Mouse (Mus musculus) hindbrain, embryonic 16.5 days (tissue): Measurements from ENCODE around the gene Gpatch3. TPM values are rescaled to one million over a fixed set of nuclear protein-coding genes. Genes with fewer than 3 reads are reported as not detected.
A peak's percentile ranks its signal among the peaks of the same experiment; 100 is the strongest.

Source experiments
- ATAC-seq: fragments of 200-750 bp; cut with Nextera tagmentation; 2 replicates; pipeline ENCODE4 v1.8.0; 2017; ENCODE audit warnings: moderate TSS enrichment, moderate library complexity
- H3K27ac ChIP-seq: fragments of 300-500 bp; sonication (generic); 2 replicates; pipeline ENCODE4 v1.5.1; 2014; ENCODE audit warnings: low read depth, mild to moderate bottlenecking, control low read depth, low read length, moderate library complexity
- H3K27me3 ChIP-seq: fragments of 300-500 bp; sonication (generic); replicated peaks from 2 replicates; pipeline ENCODE4 v1.6.1; 2014; ENCODE audit warnings: low read length; ENCODE audit not compliant: control insufficient read depth, insufficient read depth
- H3K36me3 ChIP-seq: fragments of 300-500 bp; sonication (generic); 2 replicates; pipeline ENCODE4 v1.6.1; 2014; ENCODE audit warnings: mild to moderate bottlenecking, low read length, moderate library complexity, mixed read lengths; ENCODE audit not compliant: control insufficient read depth, insufficient read depth
- H3K4me1 ChIP-seq: fragments of 300-500 bp; sonication (generic); 2 replicates; pipeline ENCODE4 v1.6.1; 2014; ENCODE audit warnings: low read depth, low read length; ENCODE audit not compliant: control insufficient read depth, insufficient read depth
- H3K4me2 ChIP-seq: fragments of 300-500 bp; sonication (generic); 2 replicates; pipeline ENCODE4 v1.6.1; 2014; ENCODE audit warnings: mild to moderate bottlenecking, low read length, control low read depth, moderate library complexity
- H3K4me3 ChIP-seq: fragments of 300-500 bp; sonication (generic); 2 replicates; pipeline ENCODE4 v1.5.1; 2014; ENCODE audit warnings: mild to moderate bottlenecking, low read length, control low read depth, moderate library complexity
- H3K9ac ChIP-seq: fragments of 300-500 bp; sonication (generic); 2 replicates; pipeline ENCODE4 v1.6.1; 2014; ENCODE audit warnings: low read depth, mild to moderate bottlenecking, control low read depth, low read length, moderate library complexity
- H3K9me3 ChIP-seq: fragments of 300-500 bp; sonication (generic); 2 replicates; pipeline ENCODE4 v1.6.1; 2014; ENCODE audit warnings: mild to moderate bottlenecking, low read length, moderate library complexity; ENCODE audit not compliant: control insufficient read depth
- WGBS: fragments of 180-500 bp; shearing (Covaris S2); extraction: QIAGEN DNeasy Blood & Tissue Kit; methylation state at CpG from one replicate; pipeline ENCODE4 v1.1.7; 2014; 5-methylcytosine and 5-hydroxymethylcytosine counted together
- polyA plus RNA-seq: library from polyadenylated mRNA; unstranded; fragments of >200 nt; fragmentation: Nextera tagmentation; extraction: Ambion mirVana; gene quantifications from 2 replicates; pipeline ENCODE4 v1.2.1, GENCODE M21; 2015

Gpatch3 gene
- polyA plus RNA-seq, 1 experiment from 2014 or later = 5.9 TPM

DNA sequence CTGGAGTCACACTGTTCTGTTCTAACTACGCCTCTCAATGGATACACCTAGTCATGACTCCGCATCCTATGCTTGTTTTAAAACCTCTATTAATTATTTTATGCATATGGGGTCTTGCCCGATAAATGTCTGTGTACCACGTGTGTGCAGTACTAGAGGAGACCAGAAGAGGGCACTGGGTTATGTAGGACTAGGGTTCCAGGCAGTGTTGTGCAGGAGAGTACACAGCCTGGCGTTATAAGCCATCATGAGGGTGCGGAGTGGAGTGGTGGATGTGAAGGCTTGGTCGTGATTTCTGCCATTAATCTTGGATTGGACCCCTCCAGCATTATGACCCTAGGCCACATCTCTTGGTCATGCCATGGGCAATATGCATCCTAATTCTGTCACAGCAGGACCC lies 37.9 kb downstream of the Gpatch3 start:
- H3K36me3 ChIP-seq = peaks cover 15% of the 10 kb centered on the region
- ATAC-seq = no peak

GRCm38 (mm10) chr4:133613026-133613425 lies 38.5 kb downstream of the Gpatch3 start:
- whole genome bisulfite sequencing = 89% methylated on average over 8 of the region's 8 CpGs
- no peak overlapping the region for H3K4me3 ChIP-seq

More for the DNA sequence above, 37.9 kb downstream of the Gpatch3 start:
- H3K4me2 ChIP-seq = no peak overlapping the region
- 97% methylated on average over 7 of the region's 7 CpGs for WGBS
- H3K4me1 ChIP-seq = no peaks in the 10 kb centered on the region
- H3K9ac ChIP-seq = no peak overlapping the region
- no peak overlapping the region for H3K4me3 ChIP-seq
- H3K27me3 ChIP-seq = no peaks in the 10 kb centered on the region
- no peaks in the 10 kb centered on the region for H3K9me3 ChIP-seq
- no peak overlapping the region for H3K27ac ChIP-seq

GRCm38 (mm10) chr4:133613867-133614266 lies 39.3 kb downstream of the Gpatch3 start:
- no peaks in the 10 kb centered on the region for H3K27me3 ChIP-seq
- peaks cover 15% of the 10 kb centered on the region for H3K36me3 ChIP-seq
- no peak overlapping the region for H3K9ac ChIP-seq
- ATAC-seq = no peak
- no peak overlapping the region for H3K4me3 ChIP-seq
- H3K9me3 ChIP-seq = no peaks in the 10 kb centered on the region
- H3K4me1 ChIP-seq = no peaks in the 10 kb centered on the region
- H3K27ac ChIP-seq = no peak overlapping the region
- 79% methylated on average over 4 of the region's 4 CpGs for WGBS
- H3K4me2 ChIP-seq = no peak overlapping the region

More at GRCm38 (mm10) chr4:133613026-133613425, 38.5 kb downstream of the Gpatch3 start:
- peaks cover 15% of the 10 kb centered on the region for H3K36me3 ChIP-seq
- ATAC-seq = no peak
- H3K9ac ChIP-seq = no peak overlapping the region
- H3K27ac ChIP-seq = no peak overlapping the region
- H3K4me1 ChIP-seq = no peaks in the 10 kb centered on the region
- no peak overlapping the region for H3K4me2 ChIP-seq
- H3K9me3 ChIP-seq = no peaks in the 10 kb centered on the region
- H3K27me3 ChIP-seq = no peaks in the 10 kb centered on the region

GRCm38 (mm10) chr4:133614274-133614761 lies 39.8 kb downstream of the Gpatch3 start:
- ATAC-seq = peak; percentile 74
- H3K9ac ChIP-seq = no peak overlapping the region
- WGBS = 78% methylated on average over 8 of the region's 8 CpGs
- H3K4me1 ChIP-seq = no peaks in the 10 kb centered on the region
- H3K27me3 ChIP-seq = no peaks in the 10 kb centered on the region
- H3K9me3 ChIP-seq = no peaks in the 10 kb centered on the region
- no peak overlapping the region for H3K4me2 ChIP-seq
- H3K36me3 ChIP-seq = peaks cover 15% of the 10 kb centered on the region
- H3K4me3 ChIP-seq = no peak overlapping the region
- H3K27ac ChIP-seq = peak overlapping the region; percentile 34; the same call in 1 of the 2 replicates

DNA sequence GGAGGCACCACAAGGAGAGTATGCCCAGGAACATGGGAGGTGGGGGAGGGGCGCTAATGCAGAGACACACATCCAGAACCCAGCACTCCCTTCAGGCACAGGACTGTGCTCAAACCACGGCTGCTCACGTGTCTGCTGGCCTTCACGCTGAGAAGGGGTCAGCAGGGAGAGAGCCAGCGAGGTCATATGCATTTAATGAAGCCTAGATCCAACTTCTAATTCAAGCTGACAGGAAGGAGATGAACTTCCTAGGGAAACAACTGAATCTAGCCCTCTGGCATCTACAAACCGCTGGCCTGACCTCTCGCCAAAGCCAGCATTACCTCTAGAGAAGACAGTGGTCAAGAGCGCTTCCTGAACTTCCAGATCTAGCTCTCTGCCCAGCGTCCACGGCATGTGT lies 40.9 kb downstream of the Gpatch3 start:
- H3K9ac ChIP-seq = no peak overlapping the region
- H3K36me3 ChIP-seq = peaks cover 15% of the 10 kb centered on the region
- H3K9me3 ChIP-seq = no peaks in the 10 kb centered on the region
- no peak for ATAC-seq
- no peak overlapping the region for H3K4me2 ChIP-seq
- WGBS = 80% methylated on average over 10 of the region's 10 CpGs
- no peak overlapping the region for H3K27ac ChIP-seq
- no peaks in the 10 kb centered on the region for H3K27me3 ChIP-seq
- no peaks in the 10 kb centered on the region for H3K4me1 ChIP-seq
- no peak overlapping the region for H3K4me3 ChIP-seq

GRCm38 (mm10) chr4:133617936-133618335 lies 43.4 kb downstream of the Gpatch3 start:
- H3K9ac ChIP-seq = no peak overlapping the region
- peaks cover 3% of the 10 kb centered on the region for H3K36me3 ChIP-seq
- H3K9me3 ChIP-seq = no peaks in the 10 kb centered on the region
- H3K27me3 ChIP-seq = no peaks in the 10 kb centered on the region
- WGBS = 85% methylated on average over 11 of the region's 11 CpGs
- H3K4me1 ChIP-seq = no peaks in the 10 kb centered on the region
- H3K27ac ChIP-seq = no peak overlapping the region
- no peak overlapping the region for H3K4me3 ChIP-seq
- ATAC-seq = no peak; the same call in 1 of the 2 replicates
- H3K4me2 ChIP-seq = no peak overlapping the region

GRCm38 (mm10) chr4:133619473-133620136 lies 45.1 kb downstream of the Gpatch3 start:
- Histone ChIP-seq H3K4me3 (no peak overlapping the region), H3K9me3 (no peaks in the 10 kb centered on the region), H3K36me3 (no peaks in the 10 kb centered on the region), H3K4me2 (no peak overlapping the region), H3K27me3 (no peaks in the 10 kb centered on the region), H3K27ac (no peak overlapping the region), H3K4me1 (no peaks in the 10 kb centered on the region), H3K9ac (no peak overlapping the region)
- ATAC-seq = no peak
- 74% methylated on average over 4 of the region's 4 CpGs for WGBS

GRCm38 (mm10) chr4:133620668-133621067 lies 46.1 kb downstream of the Gpatch3 start:
- H3K4me1 ChIP-seq = no peaks in the 10 kb centered on the region
- peaks cover 3% of the 10 kb centered on the region; the same call in 1 of the 2 replicates for H3K36me3 ChIP-seq
- WGBS = 88% methylated on average over 8 of the region's 8 CpGs
- ATAC-seq = no peak
- no peaks in the 10 kb centered on the region for H3K27me3 ChIP-seq
- no peak overlapping the region for H3K27ac ChIP-seq
- no peaks in the 10 kb centered on the region for H3K9me3 ChIP-seq
- H3K4me3 ChIP-seq = no peak overlapping the region
- no peak overlapping the region for H3K4me2 ChIP-seq
- no peak overlapping the region for H3K9ac ChIP-seq

DNA sequence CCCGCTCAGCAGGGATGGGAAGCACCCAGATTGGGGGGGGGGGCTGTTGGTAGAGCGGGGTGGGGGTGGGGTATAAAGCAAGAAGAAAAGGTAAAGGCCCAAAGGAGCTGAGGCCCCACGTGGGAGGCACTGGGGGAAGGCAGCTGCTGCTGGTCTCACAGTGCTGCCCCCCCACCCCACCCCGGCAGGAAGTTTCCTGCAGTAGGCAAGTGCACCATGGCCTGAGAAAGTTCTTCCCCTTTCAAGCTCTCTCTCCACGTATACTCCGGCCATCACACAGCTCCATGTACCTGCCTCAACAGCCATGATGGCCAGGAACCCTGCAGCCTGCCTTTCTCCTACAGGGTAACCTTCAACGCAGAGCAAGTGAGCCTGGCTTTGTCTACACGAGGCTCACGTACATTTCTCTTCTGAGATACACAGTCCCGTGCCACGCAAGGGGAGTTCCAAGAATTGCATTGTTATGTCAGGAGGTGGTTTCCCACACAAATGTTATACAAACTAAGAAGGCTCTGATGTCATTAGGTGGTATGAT lies 47.7 kb downstream of the Gpatch3 start:
- Histone ChIP-seq H3K36me3 (peaks cover 8% of the 10 kb centered on the region; the same call in 1 of the 2 replicates), H3K27ac (no peak overlapping the region), H3K9me3 (no peaks in the 10 kb centered on the region), H3K4me2 (no peak overlapping the region), H3K27me3 (no peaks in the 10 kb centered on the region), H3K4me3 (no peak overlapping the region), H3K9ac (no peak overlapping the region), H3K4me1 (no peaks in the 10 kb centered on the region)
- no peak for ATAC-seq
- 88% methylated on average over 11 of the region's 11 CpGs for WGBS
